Mouse (Mus musculus): Measurements from ENCODE around the gene Phtf2.

DNA sequence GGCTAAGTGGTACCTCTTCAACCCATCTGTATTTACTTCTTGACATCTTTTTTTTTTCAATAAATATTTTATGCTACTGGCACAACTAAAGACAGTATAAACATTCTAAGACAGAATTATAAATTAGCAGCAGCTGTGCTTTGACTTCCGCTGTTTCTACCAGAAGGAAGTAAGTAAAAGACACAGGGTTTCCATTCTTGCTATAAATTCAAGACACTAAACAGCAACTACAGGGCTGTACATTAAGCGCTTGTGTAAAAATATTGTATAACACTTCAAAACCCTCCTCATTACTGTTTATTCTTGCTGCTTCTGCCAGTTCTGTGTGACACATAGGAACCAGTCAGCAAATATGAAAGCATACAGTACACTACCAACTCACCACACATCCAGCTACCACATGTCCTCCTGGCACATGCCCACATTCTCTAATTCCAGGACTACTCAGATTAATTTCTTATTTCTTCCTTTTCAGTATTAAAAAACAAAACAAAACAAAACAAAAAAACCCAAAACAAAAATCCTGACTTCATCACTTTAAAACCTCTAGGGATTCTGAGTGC is 16.6 kb downstream of the Phtf2 start:
- TF ChIP-seq FLI1 (IDR thresholded peaks at IDR 0.05; ENCODE audit: low read length) (no peak), GATA1 (IDR thresholded peaks at IDR 0.05; ENCODE audit: borderline replicate concordance, low read length) (no peak)

Data from megakaryocyte, embryonic 14.5 days (primary cell).